Mouse (Mus musculus) lung, postnatal 0 days (tissue): ENCODE results near the gene Fgf2. TPM values are rescaled to one million over a fixed set of nuclear protein-coding genes. Genes with fewer than 3 reads are reported as not detected.

ENCODE experiments used
- ATAC-seq: fragments of 200-750 bp; cut with Nextera tagmentation; 2 replicates; pipeline ENCODE4 v1.8.0; 2017; ENCODE audit warnings: moderate library complexity
- DNase-seq: peaks from one replicate; pipeline ENCODE4 v3.0.0-alpha.2; 2016; ENCODE audit warnings: low spot score
- H3K27ac ChIP-seq: fragments of 300-500 bp; sonication (generic); 2 replicates; pipeline ENCODE4 v1.5.1; 2014; ENCODE audit warnings: antibody characterized with exemption, mild to moderate bottlenecking, low read length, mixed read lengths
- H3K27me3 ChIP-seq: fragments of 300-500 bp; sonication (generic); replicated peaks from 2 replicates; pipeline ENCODE4 v1.6.1; 2014; ENCODE audit warnings: low read length, mixed read lengths; ENCODE audit not compliant: insufficient read depth
- H3K36me3 ChIP-seq: fragments of 300-500 bp; sonication (generic); 2 replicates; pipeline ENCODE4 v1.6.1; 2014; ENCODE audit warnings: low read length, mixed read lengths; ENCODE audit not compliant: insufficient read depth
- H3K4me1 ChIP-seq: fragments of 300-500 bp; sonication (generic); 2 replicates; pipeline ENCODE4 v1.6.1; 2014; ENCODE audit warnings: antibody characterized with exemption, low read depth, low read length, mixed read lengths; ENCODE audit not compliant: insufficient read depth
- H3K4me2 ChIP-seq: fragments of 300-500 bp; sonication (generic); replicated peaks from 2 replicates; pipeline ENCODE4 v1.6.1; 2014; ENCODE audit warnings: low read depth, mild to moderate bottlenecking, low read length, moderate library complexity, mixed read lengths
- H3K4me3 ChIP-seq: fragments of 300-500 bp; sonication (generic); 2 replicates; pipeline ENCODE4 v1.5.1; 2014; ENCODE audit warnings: low read depth, low read length
- H3K9ac ChIP-seq: fragments of 300-500 bp; sonication (generic); replicated peaks from 2 replicates; pipeline ENCODE4 v1.6.1; 2014; ENCODE audit warnings: low read depth, mild to moderate bottlenecking
- H3K9me3 ChIP-seq: fragments of 300-500 bp; sonication (generic); 2 replicates; pipeline ENCODE4 v1.6.1; 2016; ENCODE audit warnings: low read length, mixed read lengths
- CTCF ChIP-seq: IDR thresholded peaks from 2 replicates; pipeline ENCODE4 v1.5.1; 2016; ENCODE audit warnings: antibody characterized with exemption, mild to moderate bottlenecking
- EP300 ChIP-seq: IDR thresholded peaks from 2 replicates; pipeline ENCODE4 v1.6.1; 2016; ENCODE audit warnings: antibody characterized with exemption, mild to moderate bottlenecking, control low read depth
- WGBS: fragments of 180-500 bp; shearing (Covaris S2); extraction: QIAGEN DNeasy Blood & Tissue Kit; methylation state at CpG from one replicate; pipeline ENCODE4 v1.1.7; 2014; 5-methylcytosine and 5-hydroxymethylcytosine counted together
- polyA plus RNA-seq: library from polyadenylated mRNA; unstranded; fragments of >200 nt; fragmentation: Nextera tagmentation; extraction: Ambion mirVana; gene quantifications from 2 replicates; pipeline ENCODE4 v1.2.1, GENCODE M21; 2015

The Fgf2 gene
- polyA plus RNA-seq, 1 experiment from 2014 or later, result 1.5 TPM

- ATAC-seq, result 0 out of 2 replicates have a peak, but pooled peaks have one; percentile 4
- peak; percentile 40 for DNase-seq
- no peak overlapping the region for H3K4me2 ChIP-seq
- H3K27ac ChIP-seq, result peak overlapping the region; percentile 55
- peak; percentile 46 for TF ChIP-seq CTCF
- TF ChIP-seq EP300, result no peak
- no peaks in the 10 kb centered on the region for H3K9me3 ChIP-seq
- no peak overlapping the region for H3K4me3 ChIP-seq
- WGBS, result 67% methylated on average over 14 of the region's 14 CpGs
- H3K27me3 ChIP-seq, result no peaks in the 10 kb centered on the region
- no peaks in the 10 kb centered on the region for H3K36me3 ChIP-seq
- peaks cover 5% of the 10 kb centered on the region; the same call in 1 of the 2 replicates for H3K4me1 ChIP-seq
- H3K9ac ChIP-seq, result no peak overlapping the region
Observed at GRCm38 (mm10) chr3:37379201-37379600, 31.1 kb downstream of the Fgf2 start.

DNA sequence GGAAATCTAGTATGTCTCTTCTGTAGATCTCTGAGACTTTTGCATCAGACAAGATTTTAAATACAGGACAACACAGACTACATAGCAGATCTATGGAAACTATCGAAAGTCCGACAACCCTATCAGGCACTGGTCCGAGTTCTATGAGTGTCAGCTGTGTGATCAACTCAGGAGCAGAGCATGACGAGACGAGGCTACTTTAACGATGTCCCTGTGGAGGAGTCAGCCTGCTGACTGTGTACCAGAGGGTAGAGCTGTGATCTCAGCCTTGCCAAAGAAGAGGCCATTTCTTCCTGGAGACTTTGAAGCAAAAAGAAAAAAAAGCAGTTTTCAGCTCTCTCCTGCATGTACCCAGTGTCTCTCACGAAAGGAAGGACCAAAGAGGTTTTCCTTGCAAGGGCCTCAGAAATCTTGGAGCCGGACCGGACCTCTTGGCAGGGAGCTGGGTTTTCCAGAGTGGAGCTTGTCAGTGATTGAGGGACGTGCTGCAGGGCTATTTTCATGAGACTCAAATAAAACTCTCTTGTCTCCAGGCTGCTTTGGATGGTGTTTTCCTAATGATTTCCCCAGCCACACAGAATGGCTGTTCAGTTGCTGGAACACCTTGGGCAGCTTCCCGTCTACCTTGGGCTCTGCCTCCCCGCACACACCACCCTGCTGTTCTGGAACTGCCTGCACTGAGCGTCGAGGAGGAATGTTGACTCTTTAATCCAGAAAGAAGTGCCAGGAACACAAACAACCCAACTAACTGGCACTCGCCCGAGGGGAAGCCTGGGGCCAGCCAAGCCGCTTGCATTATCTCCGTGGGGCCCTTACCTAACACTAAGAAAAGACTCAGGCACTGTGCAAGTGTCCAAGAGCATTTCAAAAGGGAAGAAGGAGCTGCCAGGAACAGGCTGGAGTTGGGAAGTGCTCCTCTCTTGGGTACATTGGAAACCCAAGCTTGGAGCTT lies 32.1 kb downstream of the Fgf2 start:
- 44% methylated on average over 18 of the region's 18 CpGs for WGBS
- DNase-seq, result peak; percentile 62
- no peak overlapping the region for H3K9ac ChIP-seq
- H3K4me2 ChIP-seq, result no peak overlapping the region
- H3K27me3 ChIP-seq, result no peaks in the 10 kb centered on the region
- peak overlapping the region; percentile 55 for H3K27ac ChIP-seq
- H3K9me3 ChIP-seq, result no peaks in the 10 kb centered on the region
- peak; percentile 69 for ATAC-seq
- H3K4me3 ChIP-seq, result no peak overlapping the region
- peak; percentile 40; the same call in 1 of the 2 replicates for TF ChIP-seq EP300
- no peak for TF ChIP-seq CTCF
- H3K4me1 ChIP-seq, result peaks cover 5% of the 10 kb centered on the region; the same call in 1 of the 2 replicates
- H3K36me3 ChIP-seq, result no peaks in the 10 kb centered on the region

DNA sequence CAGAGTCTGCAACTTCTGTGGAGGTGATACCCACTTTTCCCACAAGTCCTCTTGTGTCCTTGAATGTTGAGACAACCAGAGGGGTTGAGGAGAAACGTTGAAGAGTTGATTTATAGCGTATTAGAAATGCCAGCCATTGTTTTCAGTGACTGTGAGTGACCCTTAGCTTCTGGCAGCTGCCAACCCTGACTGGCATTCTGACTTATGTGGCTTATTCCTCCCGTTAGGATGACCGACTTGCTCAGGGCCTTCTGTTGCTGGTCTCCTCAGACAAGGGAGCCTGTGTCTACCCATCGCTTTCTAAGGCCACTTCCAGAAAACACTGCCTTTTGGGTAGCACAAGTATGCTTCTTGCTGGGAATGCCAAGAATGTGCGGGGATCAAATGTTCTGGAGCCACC lies 33.3 kb downstream of the Fgf2 start:
- WGBS, result 43% methylated on average over 6 of the region's 6 CpGs
- Histone ChIP-seq H3K9me3 (no peaks in the 10 kb centered on the region), H3K9ac (no peak overlapping the region), H3K4me1 (peaks cover 5% of the 10 kb centered on the region; the same call in 1 of the 2 replicates), H3K4me2 (no peak overlapping the region), H3K27me3 (no peaks in the 10 kb centered on the region), H3K36me3 (no peaks in the 10 kb centered on the region), H3K27ac (peak overlapping the region; percentile 14; the same call in 1 of the 2 replicates), H3K4me3 (no peak overlapping the region)
- no peak for ATAC-seq
- no peak for DNase-seq
- no peak for TF ChIP-seq CTCF
- TF ChIP-seq EP300, result no peak

- Histone ChIP-seq H3K27ac (no peak overlapping the region), H3K9ac (no peak overlapping the region), H3K9me3 (no peaks in the 10 kb centered on the region), H3K36me3 (no peaks in the 10 kb centered on the region), H3K4me3 (no peak overlapping the region), H3K4me1 (peaks cover 5% of the 10 kb centered on the region; the same call in 1 of the 2 replicates), H3K27me3 (no peaks in the 10 kb centered on the region), H3K4me2 (no peak overlapping the region)
- TF ChIP-seq CTCF, result no peak
- no peak for TF ChIP-seq EP300
- DNase-seq (no peak), ATAC-seq (no peak)
- 59% methylated on average over 6 of the region's 6 CpGs for WGBS
Observed at GRCm38 (mm10) chr3:37383096-37383765, 35.1 kb downstream of the Fgf2 start.

- no peak for TF ChIP-seq EP300
- no peak for TF ChIP-seq CTCF
- Histone ChIP-seq H3K27me3 (no peaks in the 10 kb centered on the region), H3K4me2 (no peak overlapping the region), H3K27ac (no peak overlapping the region), H3K4me3 (no peak overlapping the region), H3K9me3 (no peaks in the 10 kb centered on the region), H3K4me1 (no peaks in the 10 kb centered on the region), H3K9ac (no peak overlapping the region), H3K36me3 (no peaks in the 10 kb centered on the region)
- DNase-seq, result no peak
- 87% methylated on average over 6 of the region's 6 CpGs for WGBS
- ATAC-seq, result no peak
Observed at GRCm38 (mm10) chr3:37387310-37387709, 39.2 kb downstream of the Fgf2 start.

DNA sequence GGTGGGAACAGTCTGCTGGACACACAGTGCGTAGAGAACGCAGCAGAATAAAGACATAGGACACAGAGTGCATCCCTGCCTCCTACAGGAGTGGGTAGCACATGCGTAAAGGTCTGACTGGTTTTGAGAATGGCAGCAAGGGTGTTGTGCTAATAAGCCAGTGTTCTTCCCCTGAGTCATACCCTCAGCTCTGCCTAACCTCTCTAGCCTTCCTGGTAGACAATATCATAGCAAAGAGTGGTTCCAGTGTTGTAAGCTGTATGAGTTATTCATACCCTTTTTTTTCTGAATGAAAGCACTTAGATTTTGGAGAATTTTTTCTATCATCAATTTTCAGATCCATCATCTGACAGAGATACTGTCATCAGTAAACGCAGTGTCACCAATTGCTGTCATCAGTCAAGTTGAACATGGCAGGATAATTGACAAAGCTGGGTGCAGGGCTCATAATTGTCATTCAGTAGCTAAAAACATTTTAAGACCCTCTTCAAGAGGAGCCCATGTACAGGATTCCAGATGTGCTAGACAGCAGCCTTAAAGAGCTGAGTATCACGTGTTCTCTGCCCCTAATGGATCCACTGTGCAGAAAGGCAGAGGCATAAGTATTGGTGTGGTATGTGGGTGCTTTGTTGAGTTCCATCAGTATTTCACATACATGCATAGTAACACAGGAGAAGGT lies 48.9 kb downstream of the Fgf2 start:
- TF ChIP-seq CTCF (no peak), EP300 (no peak)
- no peak for DNase-seq
- Histone ChIP-seq H3K27me3 (no peaks in the 10 kb centered on the region), H3K9ac (no peak overlapping the region), H3K9me3 (no peaks in the 10 kb centered on the region), H3K4me3 (no peak overlapping the region), H3K4me2 (no peak overlapping the region), H3K27ac (no peak overlapping the region), H3K36me3 (no peaks in the 10 kb centered on the region), H3K4me1 (no peaks in the 10 kb centered on the region)
- ATAC-seq, result no peak
- WGBS, result 90% methylated on average over 5 of the region's 5 CpGs
